Mouse (Mus musculus) spleen, postnatal 0 days (tissue): ENCODE data around the gene Rnft2. TPM values are rescaled to one million over a fixed set of nuclear protein-coding genes. Genes with fewer than 3 reads are reported as not detected.

Experiments
- polyA plus RNA-seq: library from polyadenylated mRNA; unstranded; fragments of >200 nt; fragmentation: Nextera tagmentation; extraction: Ambion mirVana; gene quantifications from 2 replicates; pipeline ENCODE4 v1.2.1, GENCODE M21; 2015

The Rnft2 gene
- 0.10 and 0.46 TPM in 2 replicates for polyA plus RNA-seq

DNA sequence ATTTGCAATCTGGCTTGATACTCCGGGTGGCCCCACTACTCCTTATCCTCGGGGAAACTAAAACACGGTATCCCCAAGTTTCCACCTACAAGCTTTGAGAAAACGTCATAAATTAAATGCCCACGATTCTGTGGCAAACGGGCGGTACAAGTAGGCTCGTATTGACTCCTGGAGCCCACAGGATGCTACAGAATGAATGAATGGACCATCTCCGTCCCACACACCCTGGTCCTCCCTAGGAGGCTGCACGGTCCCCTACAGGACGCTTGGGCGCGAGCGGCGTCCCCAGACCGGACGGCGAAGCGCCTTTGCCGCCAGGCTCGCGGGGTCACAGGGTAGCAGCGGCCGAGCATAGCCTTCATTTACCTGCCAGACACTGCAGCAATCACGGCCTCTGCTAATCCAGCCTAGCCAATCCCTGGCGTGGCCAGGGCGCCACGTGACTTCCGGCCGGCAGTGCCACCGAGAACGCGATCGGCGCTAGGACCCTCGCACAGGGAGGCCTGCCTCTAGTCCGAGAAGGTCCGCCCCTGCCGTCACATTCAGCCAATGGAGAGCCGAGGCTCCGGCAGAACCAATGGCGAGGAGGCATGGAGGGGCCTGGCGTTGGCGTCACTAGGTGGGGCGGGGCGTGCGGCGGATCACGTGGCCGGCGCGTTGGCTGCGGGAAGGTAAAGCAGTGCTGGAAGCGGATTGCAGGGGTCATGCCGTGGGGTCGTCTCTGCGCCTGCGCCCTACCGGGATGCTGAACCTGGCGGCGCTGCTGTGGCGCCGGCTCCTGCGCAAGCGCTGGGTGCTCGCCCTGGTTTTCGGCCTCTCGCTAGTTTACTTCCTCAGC is at the start of gene Rnft2, which contains the start of gene 2410131K14Rik:
Rnft2 (minus strand) TSS at position 511 of the 838 bp plus-strand sequence.
2410131K14Rik (plus strand) TSS at position 622 of the 838 bp plus-strand sequence.

DNA sequence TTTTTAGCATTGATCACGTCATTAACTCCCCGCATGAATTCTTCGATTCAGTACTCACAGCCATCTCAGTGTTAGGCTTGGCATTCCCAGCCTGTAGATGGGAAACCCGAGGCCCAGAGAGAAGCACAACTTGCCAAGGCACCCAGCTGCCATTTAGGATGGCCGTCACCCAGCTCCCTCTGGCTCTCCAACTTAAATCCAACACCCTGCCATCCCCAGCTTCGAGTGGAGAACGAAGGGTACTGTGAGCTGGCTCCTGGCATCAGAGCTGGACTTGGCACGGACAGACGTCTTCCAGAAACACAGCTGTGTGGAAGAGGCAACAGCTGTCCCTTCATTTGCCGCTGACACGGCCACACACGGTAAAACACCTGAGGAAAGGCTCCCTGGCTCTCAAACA is 80.3 kb downstream of the Rnft2 start, which contains the start of gene Hrk:
Hrk (plus strand) TSS at position 68 of the 400 bp plus-strand sequence.

DNA sequence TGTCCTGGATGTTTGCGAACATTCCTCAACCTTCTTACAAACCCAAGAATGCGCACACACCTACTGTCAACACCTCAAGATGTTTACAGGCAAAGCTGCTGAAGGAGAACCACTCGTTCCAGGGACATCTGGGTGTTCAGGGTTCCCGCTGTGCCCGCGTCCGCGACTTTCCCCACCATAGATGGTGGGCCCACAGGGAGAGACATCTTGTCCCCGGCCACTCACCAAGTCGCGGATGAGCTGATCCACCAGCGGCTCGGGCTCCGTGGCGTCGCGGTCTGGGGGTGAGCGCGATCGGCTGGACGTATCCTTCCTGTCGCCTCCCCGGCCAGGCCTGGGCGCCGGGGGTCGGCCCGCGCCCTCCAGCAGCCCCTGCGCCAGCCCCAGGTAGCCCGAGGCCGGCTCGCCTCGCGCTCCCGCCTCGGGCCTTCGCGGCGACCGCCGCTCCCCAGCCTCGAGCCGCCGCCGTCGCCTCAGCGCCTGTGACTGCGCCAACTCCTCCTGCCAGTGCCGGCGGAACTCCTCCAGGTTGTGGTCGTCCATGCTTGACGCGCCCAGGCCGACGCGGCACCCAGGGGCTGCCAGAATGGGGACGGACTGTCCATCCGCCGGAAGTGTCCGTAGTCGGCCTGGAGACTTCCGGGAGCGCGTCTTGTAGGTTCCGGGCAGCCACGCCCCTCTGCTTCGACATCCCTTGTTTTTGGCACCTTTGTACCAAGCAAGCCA is 89.9 kb downstream of the Rnft2 start, which contains the start of gene Fbxw8:
Fbxw8 (minus strand) TSS at position 626 of the 726 bp plus-strand sequence.

Other genes with a start within 250 kb of the Rnft2 start
- 4.4 and 5.3 TPM in 2 replicates for gene Tesc, start 217.4 kb downstream of the Rnft2 start, polyA plus RNA-seq
- 9.2 and 10.7 TPM in 2 replicates for gene Fbxw8, start 89.7 kb downstream of the Rnft2 start, polyA plus RNA-seq
- not detected in 2 replicates for gene Hrk, start 80.5 kb downstream of the Rnft2 start, polyA plus RNA-seq
- 1.7 and 2.4 TPM in 2 replicates for gene 2410131K14Rik, start 111 bp upstream of the Rnft2 start, polyA plus RNA-seq